Mouse (Mus musculus) neural tube, embryonic 14.5 days (tissue): ENCODE data around the gene Irx3. TPM values are rescaled to one million over a fixed set of nuclear protein-coding genes. Genes with fewer than 3 reads are reported as not detected.

Source experiments
- ATAC-seq: fragments of 200-750 bp; cut with Nextera tagmentation; 2 replicates; pipeline ENCODE4 v1.8.0; 2017; ENCODE audit warnings: low read depth, mild to moderate bottlenecking, moderate TSS enrichment, moderate library complexity
- H3K27ac ChIP-seq: fragments of 300-500 bp; sonication (generic); 2 replicates; pipeline ENCODE4 v1.5.1; 2014; ENCODE audit warnings: low read depth, mild to moderate bottlenecking, control low read depth, low read length, moderate library complexity, mixed read lengths
- H3K27me3 ChIP-seq: fragments of 300-500 bp; sonication (generic); 2 replicates; pipeline ENCODE4 v1.6.1; 2014; ENCODE audit warnings: low read length; ENCODE audit not compliant: control insufficient read depth, insufficient read depth
- H3K36me3 ChIP-seq: fragments of 300-500 bp; sonication (generic); 2 replicates; pipeline ENCODE4 v1.6.1; 2014; ENCODE audit warnings: low read length, mixed read lengths; ENCODE audit not compliant: control insufficient read depth, insufficient read depth
- H3K4me1 ChIP-seq: fragments of 300-500 bp; sonication (generic); 2 replicates; pipeline ENCODE4 v1.6.1; 2014; ENCODE audit warnings: low read length; ENCODE audit not compliant: control insufficient read depth, insufficient read depth
- H3K4me2 ChIP-seq: fragments of 300-500 bp; sonication (generic); 2 replicates; pipeline ENCODE4 v1.6.1; 2014; ENCODE audit warnings: mild to moderate bottlenecking, low read depth, low read length, control low read depth
- H3K4me3 ChIP-seq: fragments of 300-500 bp; sonication (generic); 2 replicates; pipeline ENCODE4 v1.5.1; 2014; ENCODE audit warnings: low read depth, low read length, control low read depth, mixed read lengths
- H3K9ac ChIP-seq: fragments of 300-500 bp; sonication (generic); replicated peaks from 2 replicates; pipeline ENCODE4 v1.6.1; 2014; ENCODE audit warnings: low read depth, mild to moderate bottlenecking, control low read depth, low read length, mixed read lengths
- H3K9me3 ChIP-seq: fragments of 300-500 bp; sonication (generic); 2 replicates; pipeline ENCODE4 v1.6.1; 2016; ENCODE audit warnings: low read length; ENCODE audit not compliant: control insufficient read depth
- WGBS: fragments of 180-500 bp; shearing (Covaris S2); extraction: QIAGEN DNeasy Blood & Tissue Kit; methylation state at CpG from one replicate; pipeline ENCODE4 v1.1.7; 2014; 5-methylcytosine and 5-hydroxymethylcytosine counted together
- polyA plus RNA-seq: library from polyadenylated mRNA; unstranded; fragments of >200 nt; fragmentation: Nextera tagmentation; extraction: Ambion mirVana; gene quantifications from 2 replicates; pipeline ENCODE4 v1.2.1, GENCODE M21; 2014

The Irx3 gene
- polyA plus RNA-seq, result 4.1 and 4.5 TPM in 2 replicates

DNA sequence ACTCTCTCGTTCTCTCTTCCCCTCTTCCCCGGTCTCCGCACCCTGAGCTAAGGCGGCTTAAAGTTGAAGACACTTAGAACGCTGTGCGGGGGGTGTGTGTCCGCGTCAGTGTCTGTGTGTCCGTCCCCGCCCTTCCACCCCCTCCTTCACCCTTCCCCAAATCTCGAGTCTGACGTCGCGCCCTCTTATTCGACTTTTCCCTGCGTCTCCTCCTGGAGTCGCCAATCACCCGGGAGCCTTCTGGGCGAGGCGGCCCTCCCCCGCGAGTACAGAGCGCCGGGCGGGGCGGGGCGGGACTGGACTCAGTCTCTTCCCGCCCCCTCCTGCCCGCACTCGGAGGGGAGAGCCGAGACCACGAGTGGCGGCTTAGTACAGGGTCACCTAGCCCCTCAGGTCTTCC is at the start of gene Irx3:
TSS of gene Irx3 (minus strand) at position 229 of the 400 bp plus-strand sequence.
- peak within 1 kb of the TSS; percentile 48 for H3K4me3 ChIP-seq
- H3K27me3 ChIP-seq, result peaks cover 38% of the 10 kb centered on the region
- peaks cover 39% of the 10 kb centered on the region for H3K4me1 ChIP-seq

DNA sequence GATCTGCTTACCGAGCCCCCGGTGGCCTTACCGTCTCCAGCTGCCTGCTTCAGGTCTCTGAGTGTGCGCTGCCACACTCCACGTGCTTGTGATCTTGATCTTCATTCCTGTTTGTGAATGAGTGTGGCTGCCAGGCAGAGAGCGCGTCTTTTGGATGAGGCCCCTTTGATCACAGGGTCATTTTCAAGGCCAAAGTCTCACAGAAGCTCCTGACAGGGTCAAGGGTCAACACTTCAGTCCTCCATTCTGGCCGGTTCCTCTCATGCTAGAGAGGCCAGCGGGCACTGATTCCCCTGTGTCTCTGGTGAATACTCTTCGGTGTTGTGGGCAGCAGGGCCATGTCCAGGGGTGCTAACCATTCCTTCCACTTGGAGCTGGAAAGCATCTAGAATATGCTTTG is 49.5 kb upstream of the Irx3 start:
- Histone ChIP-seq H3K9me3 (no peaks in the 10 kb centered on the region), H3K4me3 (no peak overlapping the region)
- no peak for ATAC-seq

More for the DNA sequence above, at the start of gene Irx3:
- WGBS, result under 1% methylated on average over 31 of the region's 33 CpGs
- ATAC-seq, result peak; percentile 50
- Histone ChIP-seq H3K27ac (peak within 1 kb of the TSS; percentile 78), H3K36me3 (no peaks in the 10 kb centered on the region), H3K9me3 (no peaks in the 10 kb centered on the region), H3K4me2 (peak within 1 kb of the TSS; percentile 84), H3K9ac (peak within 1 kb of the TSS; percentile 65)

GRCm38 (mm10) chr8:91849984-91850383 is 48.1 kb upstream of the Irx3 start:
- no peak overlapping the region for H3K4me3 ChIP-seq
- H3K9me3 ChIP-seq, result no peaks in the 10 kb centered on the region
- no peaks in the 10 kb centered on the region for H3K36me3 ChIP-seq
- H3K4me2 ChIP-seq, result no peak overlapping the region
- H3K27me3 ChIP-seq, result no peaks in the 10 kb centered on the region
- WGBS, result 93% methylated on average over 6 of the region's 6 CpGs
- ATAC-seq, result no peak
- H3K27ac ChIP-seq, result no peak overlapping the region
- H3K4me1 ChIP-seq, result no peaks in the 10 kb centered on the region
- no peak overlapping the region for H3K9ac ChIP-seq

More for the DNA sequence above, 49.5 kb upstream of the Irx3 start:
- Histone ChIP-seq H3K9ac (no peak overlapping the region), H3K27me3 (no peaks in the 10 kb centered on the region), H3K36me3 (no peaks in the 10 kb centered on the region), H3K4me2 (no peak overlapping the region), H3K27ac (no peak overlapping the region), H3K4me1 (no peaks in the 10 kb centered on the region)
- WGBS, result 79% methylated on average over 10 of the region's 10 CpGs

DNA sequence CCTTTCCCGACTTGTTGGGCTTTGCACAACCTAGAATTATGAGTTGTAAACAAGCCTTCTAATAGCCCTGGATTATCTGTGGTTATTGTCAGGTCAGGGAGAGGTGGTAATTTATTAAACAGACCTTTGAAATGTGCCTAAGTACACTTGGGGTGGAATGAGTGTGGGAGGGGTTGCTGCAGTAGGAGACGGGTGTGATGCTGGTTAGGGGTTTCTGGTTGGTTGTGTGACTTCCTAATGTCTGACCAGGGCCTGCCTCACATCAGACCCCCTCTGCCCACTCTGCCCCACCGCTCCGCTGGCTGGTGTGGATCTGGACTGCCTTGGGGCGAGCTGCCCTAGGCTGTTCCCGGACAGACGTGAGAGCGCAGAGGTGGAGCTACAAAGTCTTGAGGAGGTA is 47.7 kb upstream of the Irx3 start:
- WGBS, result 76% methylated on average over 8 of the region's 8 CpGs
- no peak overlapping the region for H3K4me2 ChIP-seq
- H3K4me1 ChIP-seq, result no peaks in the 10 kb centered on the region
- no peak for ATAC-seq
- H3K27me3 ChIP-seq, result no peaks in the 10 kb centered on the region
- H3K36me3 ChIP-seq, result no peaks in the 10 kb centered on the region
- H3K9me3 ChIP-seq, result no peaks in the 10 kb centered on the region
- no peak overlapping the region for H3K27ac ChIP-seq
- H3K9ac ChIP-seq, result no peak overlapping the region
- no peak overlapping the region for H3K4me3 ChIP-seq

DNA sequence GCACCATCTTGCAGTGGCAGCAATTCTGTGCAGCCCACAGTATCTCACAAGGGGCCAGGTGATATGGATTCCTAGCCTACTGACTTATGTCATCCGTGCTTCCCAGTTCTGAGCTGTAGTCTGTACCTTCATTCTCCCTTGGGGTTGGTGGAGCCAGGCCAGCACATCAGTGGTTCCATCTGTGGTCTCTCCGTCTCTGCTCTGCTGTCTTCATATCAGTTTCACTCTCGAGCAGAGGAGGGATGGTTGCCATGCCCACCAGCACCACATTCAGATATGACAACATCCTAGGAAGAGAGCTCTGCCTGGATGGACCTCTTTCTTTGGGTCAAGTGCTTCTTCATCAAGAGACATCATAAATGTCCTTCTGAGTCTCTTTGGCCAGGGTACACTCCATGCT is 43.8 kb upstream of the Irx3 start:
- Histone ChIP-seq H3K9ac (no peak overlapping the region), H3K27me3 (no peaks in the 10 kb centered on the region), H3K4me2 (no peak overlapping the region), H3K9me3 (no peaks in the 10 kb centered on the region), H3K4me3 (no peak overlapping the region), H3K27ac (no peak overlapping the region), H3K36me3 (no peaks in the 10 kb centered on the region), H3K4me1 (no peaks in the 10 kb centered on the region)
- WGBS, result 87% methylated on average over 3 of the region's 3 CpGs
- no peak for ATAC-seq

DNA sequence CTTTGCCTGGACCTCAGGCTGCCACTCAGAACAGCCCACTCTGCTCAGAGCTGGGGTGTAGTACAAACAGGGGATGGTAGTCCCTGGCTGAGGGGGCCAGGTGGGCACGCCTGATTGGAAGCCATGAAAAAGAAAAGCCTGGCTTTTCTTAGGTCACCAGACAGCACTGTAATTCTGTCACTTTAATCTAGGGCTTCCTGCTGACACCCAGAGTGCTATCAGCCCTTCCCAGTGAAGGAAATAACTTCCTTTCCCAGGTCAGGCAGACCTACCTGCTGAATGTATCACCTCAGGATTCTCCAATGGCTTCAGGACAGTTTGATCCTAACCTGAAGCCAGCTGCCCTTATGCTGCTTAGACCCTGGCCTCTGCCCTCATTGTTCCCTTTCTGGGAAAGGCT is 35.3 kb upstream of the Irx3 start:
- H3K27ac ChIP-seq, result no peak overlapping the region
- H3K9me3 ChIP-seq, result no peaks in the 10 kb centered on the region
- no peaks in the 10 kb centered on the region for H3K4me1 ChIP-seq
- H3K4me3 ChIP-seq, result no peak overlapping the region
- H3K4me2 ChIP-seq, result no peak overlapping the region
- 33% methylated on average over 1 of the region's 1 CpGs for WGBS
- no peak overlapping the region for H3K9ac ChIP-seq
- H3K27me3 ChIP-seq, result no peaks in the 10 kb centered on the region
- no peaks in the 10 kb centered on the region for H3K36me3 ChIP-seq
- ATAC-seq, result no peak

GRCm38 (mm10) chr8:91836685-91837084 is 34.8 kb upstream of the Irx3 start:
- no peak for ATAC-seq
- no peaks in the 10 kb centered on the region for H3K36me3 ChIP-seq
- H3K27ac ChIP-seq, result no peak overlapping the region
- WGBS, result 50% methylated on average over 9 of the region's 9 CpGs
- H3K9ac ChIP-seq, result no peak overlapping the region
- no peaks in the 10 kb centered on the region for H3K27me3 ChIP-seq
- no peaks in the 10 kb centered on the region for H3K4me1 ChIP-seq
- H3K4me2 ChIP-seq, result no peak overlapping the region
- no peaks in the 10 kb centered on the region for H3K9me3 ChIP-seq
- no peak overlapping the region for H3K4me3 ChIP-seq

DNA sequence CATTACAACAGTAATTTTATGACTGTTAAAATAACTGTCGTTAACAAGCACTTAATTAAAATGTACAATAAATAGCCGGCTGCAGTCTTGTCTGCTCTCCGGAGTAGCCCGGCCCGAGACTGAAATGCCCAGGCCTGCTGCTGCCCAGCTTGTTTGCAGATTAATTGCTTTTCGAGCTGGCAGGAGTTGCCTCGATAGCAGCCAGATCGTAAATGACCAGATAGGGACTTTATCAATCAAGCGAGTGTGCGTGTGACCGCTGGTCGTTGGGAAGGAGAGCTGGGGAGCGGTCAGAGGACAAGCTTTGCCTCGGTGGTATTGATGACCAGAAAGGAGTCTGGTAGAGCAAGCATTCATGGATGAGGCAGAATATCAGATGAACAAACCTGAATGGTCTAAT is 25.8 kb upstream of the Irx3 start:
- WGBS, result 30% methylated on average over 14 of the region's 14 CpGs
- Histone ChIP-seq H3K9ac (no peak overlapping the region), H3K27me3 (no peaks in the 10 kb centered on the region), H3K4me3 (no peak overlapping the region), H3K4me2 (no peak overlapping the region), H3K9me3 (no peaks in the 10 kb centered on the region), H3K27ac (no peak overlapping the region), H3K4me1 (peaks cover 10% of the 10 kb centered on the region; the same call in 1 of the 2 replicates), H3K36me3 (no peaks in the 10 kb centered on the region)
- ATAC-seq, result no peak

GRCm38 (mm10) chr8:91827192-91827591 is 25.3 kb upstream of the Irx3 start:
- ATAC-seq, result no peak
- Histone ChIP-seq H3K9me3 (no peaks in the 10 kb centered on the region), H3K27ac (no peak overlapping the region), H3K4me3 (no peak overlapping the region), H3K9ac (no peak overlapping the region), H3K36me3 (no peaks in the 10 kb centered on the region), H3K4me1 (peaks cover 10% of the 10 kb centered on the region; the same call in 1 of the 2 replicates), H3K27me3 (no peaks in the 10 kb centered on the region), H3K4me2 (no peak overlapping the region)
- WGBS, result 48% methylated on average over 9 of the region's 9 CpGs
